9 mouse cellular contexts compared by ENCODE assay signal in genomic region chr2:31690063-31690462, GRCm38 (mm10). TPM values are rescaled to one million over a fixed set of nuclear protein-coding genes. Genes with fewer than 3 reads are reported as not detected.
DNase-seq lines count a peak whose midpoint lies in the region; ATAC-seq and TF ChIP-seq lines count a peak whose summit lies in the region.
"Had no signal": no experiment of that assay in that cellular context is flagged by ENCODE, and none has a peak within 500 bp of the region (broad histone marks: within the 10 kb centered on the region; RNA-seq: fewer than 3 reads in every experiment).

No protein-coding gene starts in this region.

- H3K4me2 ChIP-seq in embryonic facial prominence, embryonic 12.5 days (replicated peaks), result peak overlapping the region; percentile 84
- H3K4me2 ChIP-seq in intestine, postnatal 0 days (replicated peaks; ENCODE audit: low read depth), result peak overlapping the region; percentile 82
- H3K4me2 ChIP-seq in neural tube, embryonic 12.5 days (replicated peaks), result peak overlapping the region; percentile 75

- no peak overlapping the region for H3K27ac ChIP-seq in layer of hippocampus, adult 2 months
- no peak overlapping the region for H3K27ac ChIP-seq in embryonic facial prominence, embryonic 12.5 days
- H3K27ac ChIP-seq in intestine, postnatal 0 days (ENCODE audit: low read depth, low read length), result no peak overlapping the region
- no peak overlapping the region for H3K27ac ChIP-seq in neural tube, embryonic 12.5 days

- peaks cover 14% of the 10 kb centered on the region for H3K4me1 ChIP-seq in embryonic facial prominence, embryonic 12.5 days
- H3K4me1 ChIP-seq in intestine, postnatal 0 days (replicated peaks; ENCODE audit: control insufficient read depth, insufficient read depth, low read length), result no peaks in the 10 kb centered on the region
- peaks cover 18% of the 10 kb centered on the region for H3K4me1 ChIP-seq in neural tube, embryonic 12.5 days

- H3K9me3 ChIP-seq in embryonic facial prominence, embryonic 12.5 days, result no peaks in the 10 kb centered on the region
- no peaks in the 10 kb centered on the region for H3K9me3 ChIP-seq in intestine, postnatal 0 days (ENCODE audit: control insufficient read depth)
- no peaks in the 10 kb centered on the region for H3K9me3 ChIP-seq in neural tube, embryonic 12.5 days

- H3K27me3 ChIP-seq in embryonic facial prominence, embryonic 12.5 days, result no peaks in the 10 kb centered on the region
- no peaks in the 10 kb centered on the region for H3K27me3 ChIP-seq in intestine, postnatal 0 days (replicated peaks; ENCODE audit: control insufficient read depth, insufficient read depth, low read length)
- no peaks in the 10 kb centered on the region for H3K27me3 ChIP-seq in neural tube, embryonic 12.5 days (replicated peaks)

- H3K4me3 ChIP-seq in layer of hippocampus, adult 2 months, result peak overlapping the region; percentile 84
- peak overlapping the region; percentile 94 for H3K4me3 ChIP-seq in embryonic facial prominence, embryonic 12.5 days
- peak overlapping the region; percentile 96 for H3K4me3 ChIP-seq in intestine, postnatal 0 days (ENCODE audit: low read depth, low read length)
- H3K4me3 ChIP-seq in neural tube, embryonic 12.5 days, result peak overlapping the region; percentile 89; the same call in 1 of the 2 replicates

- intact Hi-C loops in left cerebral cortex, postnatal 36 days (cut with DNase I), result no loop called here

- DNase-seq in layer of hippocampus, adult 2 months (ENCODE audit: low spot score in 2 of 2), result no peak
- DNase-seq in layer of hippocampus, adult 9-11 months, result no peak
- DNase-seq in natural killer cell, adult 2 months (ENCODE audit: low spot score in 2 of 2), result no peak
- no peak for DNase-seq in layer of hippocampus, postnatal 14 days (ENCODE audit: low spot score in 2 of 2)
- no peak for DNase-seq in left cerebral cortex, postnatal 36 days (ENCODE audit: low spot score in 2 of 2)

- peak overlapping the region; percentile 87 for H3K9ac ChIP-seq in embryonic facial prominence, embryonic 12.5 days
- H3K9ac ChIP-seq in intestine, postnatal 0 days (ENCODE audit: low read depth, low read length), result peak overlapping the region; percentile 93; the same call in 1 of the 2 replicates
- H3K9ac ChIP-seq in neural tube, embryonic 12.5 days, result 0 out of 2 replicates have a peak overlapping the region, but pooled peaks have one; percentile 89

- 45% methylated on average over 3 of the region's 3 CpGs for WGBS in embryonic facial prominence, embryonic 12.5 days
- WGBS in intestine, postnatal 0 days, result 17% methylated on average over 3 of the region's 3 CpGs
- 52% methylated on average over 3 of the region's 3 CpGs for WGBS in neural tube, embryonic 12.5 days

- ATAC-seq in embryonic facial prominence, embryonic 12.5 days (ENCODE audit: insufficient number of reproducible peaks, insufficient read depth, low FRiP score, low TSS enrichment), result no peak
- ATAC-seq in intestine, postnatal 0 days, result no peak
- ATAC-seq in neural tube, embryonic 12.5 days (ENCODE audit: low FRiP score, low read depth), result no peak

- peaks cover 10% of the 10 kb centered on the region for H3K36me3 ChIP-seq in embryonic facial prominence, embryonic 12.5 days
- H3K36me3 ChIP-seq in intestine, postnatal 0 days (ENCODE audit: control insufficient read depth, insufficient read depth), result no peaks in the 10 kb centered on the region
- peaks cover 3% of the 10 kb centered on the region; the same call in 1 of the 2 replicates for H3K36me3 ChIP-seq in neural tube, embryonic 12.5 days

- TF ChIP-seq CTCF in layer of hippocampus, adult 2 months (conservative IDR thresholded peaks at IDR 0.05), result no peak
- no peak for TF ChIP-seq CTCF in intestine, postnatal 0 days (IDR thresholded peaks at IDR 0.05; ENCODE audit: low read depth)

RNA-seq across cellular contexts. Expression of gene Abl1, which starts 1.9 kb away (rescaled TPM):
- 10 to 100 TPM; 44.1 to 44.7 TPM for total RNA-seq in layer of hippocampus, adult 2 months (2021)
- 64.8 and 67.5 TPM in 2 replicates for polyA plus RNA-seq in embryonic facial prominence, embryonic 12.5 days (2016; fragmentation: Nextera tagmentation; extraction: Ambion mirVana)
- polyA plus RNA-seq in intestine, postnatal 0 days (2015; fragmentation: Nextera tagmentation; extraction: Ambion mirVana), result 13.4 and 14.5 TPM in 2 replicates
- polyA plus RNA-seq in neural tube, embryonic 12.5 days (2016; fragmentation: Nextera tagmentation; extraction: Ambion mirVana), result 38.2 and 38.6 TPM in 2 replicates
- total RNA-seq in layer of hippocampus, postnatal 14 days (2021), result 10 to 100 TPM; 45.4 to 49.3 TPM
- total RNA-seq in left cerebral cortex, postnatal 36 days (2021), result 10 to 100 TPM; 37.8 to 52.2 TPM

RNA-seq across cellular contexts. Expression of gene Exosc2, which starts 19.5 kb away (rescaled TPM):
- 10 to 100 TPM; 23.2 to 25.2 TPM for total RNA-seq in layer of hippocampus, adult 2 months (2021)
- polyA plus RNA-seq in embryonic facial prominence, embryonic 12.5 days (2016; fragmentation: Nextera tagmentation; extraction: Ambion mirVana), result 79.6 and 79.7 TPM in 2 replicates
- polyA plus RNA-seq in intestine, postnatal 0 days (2015; fragmentation: Nextera tagmentation; extraction: Ambion mirVana), result 18.2 and 18.8 TPM in 2 replicates
- 50.5 and 51.3 TPM in 2 replicates for polyA plus RNA-seq in neural tube, embryonic 12.5 days (2016; fragmentation: Nextera tagmentation; extraction: Ambion mirVana)
- total RNA-seq in layer of hippocampus, postnatal 14 days (2021), result 10 to 100 TPM; 17.9 TPM
- 10 to 100 TPM; 19.8 to 23.9 TPM for total RNA-seq in left cerebral cortex, postnatal 36 days (2021)

RNA-seq across cellular contexts. Expression of gene Prdm12, which starts 50.2 kb away (rescaled TPM):
- total RNA-seq in layer of hippocampus, adult 2 months (2021), result under 1 TPM in 1 of 2 experiments, not detected in 1; 0.15 TPM
- polyA plus RNA-seq in embryonic facial prominence, embryonic 12.5 days (2016; fragmentation: Nextera tagmentation; extraction: Ambion mirVana), result 9.4 and 14.9 TPM in 2 replicates
- polyA plus RNA-seq in intestine, postnatal 0 days (2015; fragmentation: Nextera tagmentation; extraction: Ambion mirVana), result not detected in 2 replicates
- polyA plus RNA-seq in neural tube, embryonic 12.5 days (2016; fragmentation: Nextera tagmentation; extraction: Ambion mirVana), result 37.3 and 54.2 TPM in 2 replicates
- under 1 TPM; 0.19 to 0.46 TPM for total RNA-seq in layer of hippocampus, postnatal 14 days (2021)
- total RNA-seq in left cerebral cortex, postnatal 36 days (2021), result under 1 TPM; 0.16 to 0.44 TPM
- polyA plus RNA-seq: large intestine, adult 2 months had no signal
